Mouse (Mus musculus): ENCODE data around the gene Tenm2. TPM values are rescaled to one million over a fixed set of nuclear protein-coding genes. Genes with fewer than 3 reads are reported as not detected.

Gene Tenm2
- polyA plus RNA-seq, 1 experiment from 2014 or later = 30.2 TPM

- Histone ChIP-seq H3K9me3 (ENCODE audit: control insufficient read depth, low read length) (no peaks in the 10 kb centered on the region), H3K27ac (peak overlapping the region; percentile 57), H3K4me1 (replicated peaks; ENCODE audit: control insufficient read depth, insufficient read depth, low read length) (peaks cover 35% of the 10 kb centered on the region), H3K36me3 (replicated peaks; ENCODE audit: control insufficient read depth, insufficient read depth) (no peaks in the 10 kb centered on the region), H3K4me3 (replicated peaks; ENCODE audit: low read length) (no peak overlapping the region), H3K4me2 (replicated peaks) (no peak overlapping the region), H3K9ac (no peak overlapping the region), H3K27me3 (ENCODE audit: control insufficient read depth, insufficient read depth, low read length) (no peaks in the 10 kb centered on the region)
- DNase-seq (ENCODE audit: low spot score) (no peak), ATAC-seq (ENCODE audit: low FRiP score) (no peak)
- WGBS = 39% methylated on average over 7 of the region's 7 CpGs
These were observed 537.5 kb downstream of the Tenm2 start for GRCm38 (mm10) chr11:36698268-36698667.

GRCm38 (mm10) chr11:36697816-36698215 is 537.9 kb downstream of the Tenm2 start:
- Histone ChIP-seq H3K4me1 (replicated peaks; ENCODE audit: control insufficient read depth, insufficient read depth, low read length) (peaks cover 35% of the 10 kb centered on the region), H3K27ac (peak overlapping the region; percentile 57), H3K4me3 (replicated peaks; ENCODE audit: low read length) (no peak overlapping the region), H3K9me3 (ENCODE audit: control insufficient read depth, low read length) (no peaks in the 10 kb centered on the region), H3K27me3 (ENCODE audit: control insufficient read depth, insufficient read depth, low read length) (no peaks in the 10 kb centered on the region), H3K36me3 (replicated peaks; ENCODE audit: control insufficient read depth, insufficient read depth) (no peaks in the 10 kb centered on the region), H3K9ac (no peak overlapping the region), H3K4me2 (replicated peaks) (0 out of 2 replicates have a peak overlapping the region, but pooled peaks have one; percentile 13)
- no peak for DNase-seq (ENCODE audit: low spot score)
- 48% methylated on average over 8 of the region's 8 CpGs for WGBS
- no peak for ATAC-seq (ENCODE audit: low FRiP score)

DNA sequence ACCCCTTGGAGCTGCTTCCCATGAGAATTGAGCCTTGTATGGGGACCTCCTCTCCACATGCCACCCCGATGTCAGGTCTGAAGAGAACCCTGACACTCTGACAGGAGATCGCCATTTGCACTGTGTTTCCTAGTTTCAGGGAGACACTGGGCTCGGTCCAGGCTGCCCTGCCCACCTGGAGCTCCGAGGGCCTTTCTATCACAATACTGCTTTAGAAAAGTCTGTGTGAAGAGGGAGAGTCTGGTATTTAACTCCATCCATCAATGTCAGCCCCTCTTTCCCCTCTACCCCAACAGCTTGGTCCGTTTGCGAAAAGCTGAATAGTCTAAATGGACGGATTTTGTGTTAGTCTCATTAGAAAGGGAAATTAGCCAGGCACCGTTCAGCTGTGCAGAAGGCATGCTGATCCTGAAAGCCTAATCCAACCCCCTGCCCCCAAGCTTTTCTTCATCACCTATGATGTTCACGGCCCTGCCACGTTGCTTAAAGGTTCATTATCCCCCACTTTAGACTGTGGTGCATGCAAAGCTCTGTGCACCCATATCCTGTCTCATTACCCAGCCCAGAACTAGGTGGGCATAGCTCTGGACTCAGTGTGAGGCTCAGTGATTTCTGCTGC is 538.6 kb downstream of the Tenm2 start:
- WGBS = 10% methylated on average over 10 of the region's 10 CpGs
- peak; percentile 68 for DNase-seq (ENCODE audit: low spot score)
- H3K4me2 ChIP-seq (replicated peaks) = peak overlapping the region; percentile 13; the same call in 1 of the 2 replicates

GRCm38 (mm10) chr11:36694810-36695209 is 541.0 kb downstream of the Tenm2 start:
- H3K4me2 ChIP-seq (replicated peaks) = 0 out of 2 replicates have a peak overlapping the region, but pooled peaks have one; percentile 15
- ATAC-seq (ENCODE audit: low FRiP score) (no peak), DNase-seq (ENCODE audit: low spot score) (no peak)
- H3K4me1 ChIP-seq (replicated peaks; ENCODE audit: control insufficient read depth, insufficient read depth, low read length) = peaks cover 35% of the 10 kb centered on the region
- H3K27me3 ChIP-seq (ENCODE audit: control insufficient read depth, insufficient read depth, low read length) = no peaks in the 10 kb centered on the region
- 49% methylated on average over 8 of the region's 8 CpGs for WGBS
- no peak overlapping the region; the same call in 1 of the 2 replicates for H3K9ac ChIP-seq
- H3K36me3 ChIP-seq (replicated peaks; ENCODE audit: control insufficient read depth, insufficient read depth) = no peaks in the 10 kb centered on the region
- no peak overlapping the region for H3K4me3 ChIP-seq (replicated peaks; ENCODE audit: low read length)
- no peaks in the 10 kb centered on the region for H3K9me3 ChIP-seq (ENCODE audit: control insufficient read depth, low read length)
- H3K27ac ChIP-seq = peak overlapping the region; percentile 64; the same call in 1 of the 2 replicates

More for the DNA sequence above, 538.6 kb downstream of the Tenm2 start:
- peak overlapping the region; percentile 9; the same call in 1 of the 2 replicates for H3K9ac ChIP-seq
- H3K36me3 ChIP-seq (replicated peaks; ENCODE audit: control insufficient read depth, insufficient read depth) = no peaks in the 10 kb centered on the region
- H3K27ac ChIP-seq = peak overlapping the region; percentile 57
- H3K4me1 ChIP-seq (replicated peaks; ENCODE audit: control insufficient read depth, insufficient read depth, low read length) = peaks cover 35% of the 10 kb centered on the region
- no peaks in the 10 kb centered on the region for H3K27me3 ChIP-seq (ENCODE audit: control insufficient read depth, insufficient read depth, low read length)
- no peak overlapping the region for H3K4me3 ChIP-seq (replicated peaks; ENCODE audit: low read length)
- ATAC-seq (ENCODE audit: low FRiP score) = peak; percentile 92
- no peaks in the 10 kb centered on the region for H3K9me3 ChIP-seq (ENCODE audit: control insufficient read depth, low read length)

- no peak overlapping the region for H3K4me2 ChIP-seq (replicated peaks)
- DNase-seq (ENCODE audit: low spot score) (no peak), ATAC-seq (ENCODE audit: low FRiP score) (no peak)
- no peaks in the 10 kb centered on the region for H3K9me3 ChIP-seq (ENCODE audit: control insufficient read depth, low read length)
- H3K4me1 ChIP-seq (replicated peaks; ENCODE audit: control insufficient read depth, insufficient read depth, low read length) = peaks cover 27% of the 10 kb centered on the region
- H3K27ac ChIP-seq = no peak overlapping the region
- H3K9ac ChIP-seq = no peak overlapping the region
- no peak overlapping the region for H3K4me3 ChIP-seq (replicated peaks; ENCODE audit: low read length)
- H3K27me3 ChIP-seq (ENCODE audit: control insufficient read depth, insufficient read depth, low read length) = no peaks in the 10 kb centered on the region
- 74% methylated on average over 3 of the region's 3 CpGs for WGBS
- no peaks in the 10 kb centered on the region for H3K36me3 ChIP-seq (replicated peaks; ENCODE audit: control insufficient read depth, insufficient read depth)
These were observed 543.1 kb downstream of the Tenm2 start for GRCm38 (mm10) chr11:36692637-36693036.

DNA sequence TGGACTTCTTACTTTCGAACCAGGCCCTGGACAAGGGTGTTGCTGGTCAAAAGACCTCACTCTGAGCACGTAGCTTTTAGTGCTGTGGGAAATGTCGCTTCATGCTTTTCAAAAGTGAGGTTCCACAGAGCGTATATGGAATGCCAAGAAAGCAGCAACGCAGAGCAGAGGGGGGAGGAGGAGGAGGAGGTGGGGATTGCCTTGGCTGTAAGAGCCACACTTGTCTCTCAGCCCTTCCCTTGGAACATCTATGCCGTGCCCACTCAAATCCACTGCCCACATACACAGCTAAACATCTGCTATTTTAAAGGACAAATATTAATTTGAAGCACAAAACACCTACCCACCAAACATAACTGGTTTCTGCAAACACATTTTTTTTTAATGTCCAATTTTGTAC is 544.9 kb downstream of the Tenm2 start:
- Histone ChIP-seq H3K4me3 (replicated peaks; ENCODE audit: low read length) (no peak overlapping the region), H3K36me3 (replicated peaks; ENCODE audit: control insufficient read depth, insufficient read depth) (no peaks in the 10 kb centered on the region), H3K4me2 (replicated peaks) (no peak overlapping the region), H3K9me3 (ENCODE audit: control insufficient read depth, low read length) (no peaks in the 10 kb centered on the region), H3K9ac (no peak overlapping the region), H3K27ac (no peak overlapping the region), H3K27me3 (ENCODE audit: control insufficient read depth, insufficient read depth, low read length) (no peaks in the 10 kb centered on the region), H3K4me1 (replicated peaks; ENCODE audit: control insufficient read depth, insufficient read depth, low read length) (peaks cover 12% of the 10 kb centered on the region)
- WGBS = 66% methylated on average over 6 of the region's 6 CpGs
- no peak for DNase-seq (ENCODE audit: low spot score)
- ATAC-seq (ENCODE audit: low FRiP score) = no peak

DNA sequence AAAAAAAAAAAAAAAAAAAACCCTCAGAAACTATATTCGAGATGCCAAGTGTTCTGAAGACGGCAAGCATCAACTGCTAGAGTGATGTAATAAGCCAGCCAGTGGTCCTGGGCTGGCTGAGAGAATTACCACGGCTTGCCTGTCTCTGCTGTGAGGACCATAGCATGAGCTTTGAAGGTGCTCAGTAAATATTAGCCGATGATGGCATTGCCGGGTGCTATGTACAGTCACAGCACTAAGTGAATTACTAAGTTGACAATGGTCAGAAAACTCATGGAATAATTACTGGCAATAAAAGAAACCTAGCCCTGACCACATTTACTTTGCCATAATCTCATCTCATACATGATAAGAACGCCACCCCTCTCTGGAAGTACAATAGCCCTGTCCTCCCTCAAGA is 549.5 kb downstream of the Tenm2 start:
- no peak overlapping the region for H3K9ac ChIP-seq
- WGBS = 76% methylated on average over 6 of the region's 6 CpGs
- ATAC-seq (ENCODE audit: low FRiP score) = no peak

DNA sequence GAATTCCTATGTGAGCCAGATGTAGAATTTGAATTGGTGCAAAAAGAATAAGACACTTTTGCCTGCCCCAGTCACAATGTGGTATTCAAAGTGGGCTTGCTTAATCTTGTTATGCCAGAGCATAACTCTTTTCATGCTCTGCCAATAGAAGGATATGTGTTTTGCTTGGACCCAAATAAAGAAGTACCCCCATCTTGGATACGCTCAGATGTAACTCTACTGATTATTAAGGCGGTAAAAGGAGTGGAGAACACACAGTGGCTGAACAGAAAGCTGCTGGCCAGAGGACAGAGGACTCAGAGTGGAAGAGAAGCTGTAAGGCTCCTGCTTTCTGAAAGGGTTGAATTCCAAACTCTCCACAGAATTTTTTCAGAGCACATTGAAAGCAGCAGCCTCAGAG is 556.4 kb downstream of the Tenm2 start:
- no peaks in the 10 kb centered on the region for H3K9me3 ChIP-seq (ENCODE audit: control insufficient read depth, low read length)
- peaks cover 12% of the 10 kb centered on the region; the same call in 1 of the 2 replicates for H3K4me1 ChIP-seq (replicated peaks; ENCODE audit: control insufficient read depth, insufficient read depth, low read length)
- H3K9ac ChIP-seq = no peak overlapping the region
- WGBS = 70% methylated on average over 2 of the region's 2 CpGs
- H3K36me3 ChIP-seq (replicated peaks; ENCODE audit: control insufficient read depth, insufficient read depth) = no peaks in the 10 kb centered on the region
- DNase-seq (ENCODE audit: low spot score) (no peak), ATAC-seq (ENCODE audit: low FRiP score) (no peak)
- H3K27ac ChIP-seq = peak overlapping the region; percentile 93
- peak overlapping the region; percentile 65; the same call in 1 of the 2 replicates for H3K4me2 ChIP-seq (replicated peaks)
- no peak overlapping the region for H3K4me3 ChIP-seq (replicated peaks; ENCODE audit: low read length)
- no peaks in the 10 kb centered on the region for H3K27me3 ChIP-seq (ENCODE audit: control insufficient read depth, insufficient read depth, low read length)

More for the DNA sequence above, 549.5 kb downstream of the Tenm2 start:
- H3K27ac ChIP-seq = no peak overlapping the region
- no peaks in the 10 kb centered on the region for H3K27me3 ChIP-seq (ENCODE audit: control insufficient read depth, insufficient read depth, low read length)
- DNase-seq (ENCODE audit: low spot score) = no peak
- no peaks in the 10 kb centered on the region for H3K9me3 ChIP-seq (ENCODE audit: control insufficient read depth, low read length)
- no peaks in the 10 kb centered on the region for H3K4me1 ChIP-seq (replicated peaks; ENCODE audit: control insufficient read depth, insufficient read depth, low read length)
- no peaks in the 10 kb centered on the region for H3K36me3 ChIP-seq (replicated peaks; ENCODE audit: control insufficient read depth, insufficient read depth)
- H3K4me2 ChIP-seq (replicated peaks) = no peak overlapping the region
- H3K4me3 ChIP-seq (replicated peaks; ENCODE audit: low read length) = no peak overlapping the region

DNA sequence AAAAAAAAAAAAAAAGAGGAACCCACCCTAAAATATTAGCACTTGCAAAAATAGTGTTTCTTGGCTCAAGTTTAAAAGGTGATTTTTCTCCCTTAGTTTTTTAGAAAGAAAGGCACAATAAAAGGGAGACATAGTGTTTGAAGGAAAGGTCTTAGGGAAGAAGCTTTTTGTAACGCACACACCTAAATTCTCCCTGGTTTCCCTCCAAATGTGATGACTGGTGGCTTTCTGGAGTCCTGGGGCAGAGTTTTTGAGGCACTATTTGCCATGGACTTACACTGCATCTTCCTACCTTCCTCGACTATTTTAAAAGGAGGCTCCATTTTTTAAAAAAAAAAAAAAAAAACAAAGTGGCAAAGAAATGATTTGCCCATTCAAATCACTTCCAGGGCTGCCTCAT is 557.2 kb downstream of the Tenm2 start:
- H3K9ac ChIP-seq = peak overlapping the region; percentile 78
- no peak for ATAC-seq (ENCODE audit: low FRiP score)
- WGBS = 6% methylated on average over 2 of the region's 2 CpGs
- no peaks in the 10 kb centered on the region for H3K9me3 ChIP-seq (ENCODE audit: control insufficient read depth, low read length)
- peak overlapping the region; percentile 65 for H3K4me2 ChIP-seq (replicated peaks)
- H3K27ac ChIP-seq = peak overlapping the region; percentile 93
- no peaks in the 10 kb centered on the region for H3K36me3 ChIP-seq (replicated peaks; ENCODE audit: control insufficient read depth, insufficient read depth)
- H3K4me1 ChIP-seq (replicated peaks; ENCODE audit: control insufficient read depth, insufficient read depth, low read length) = peaks cover 20% of the 10 kb centered on the region
- DNase-seq (ENCODE audit: low spot score) = no peak
- H3K27me3 ChIP-seq (ENCODE audit: control insufficient read depth, insufficient read depth, low read length) = no peaks in the 10 kb centered on the region
- peak overlapping the region; percentile 60 for H3K4me3 ChIP-seq (replicated peaks; ENCODE audit: low read length)
